Mouse (Mus musculus) liver, adult 2 months (tissue): ENCODE data around the gene Nxph1.

Experiments used
- CTCF ChIP-seq: fragments of 200-500 bp; IDR thresholded peaks from 2 replicates; pipeline ENCODE4 v1.5.1; 2011; ENCODE audit warnings: low read depth, low read length, control low read depth
- POLR2A ChIP-seq: fragments of 200-500 bp; IDR thresholded peaks from 2 replicates; pipeline ENCODE4 v1.6.1; 2011; ENCODE audit warnings: low read length, control low read depth; ENCODE audit not compliant: insufficient read depth; ENCODE audit errors: extremely low read depth

DNA sequence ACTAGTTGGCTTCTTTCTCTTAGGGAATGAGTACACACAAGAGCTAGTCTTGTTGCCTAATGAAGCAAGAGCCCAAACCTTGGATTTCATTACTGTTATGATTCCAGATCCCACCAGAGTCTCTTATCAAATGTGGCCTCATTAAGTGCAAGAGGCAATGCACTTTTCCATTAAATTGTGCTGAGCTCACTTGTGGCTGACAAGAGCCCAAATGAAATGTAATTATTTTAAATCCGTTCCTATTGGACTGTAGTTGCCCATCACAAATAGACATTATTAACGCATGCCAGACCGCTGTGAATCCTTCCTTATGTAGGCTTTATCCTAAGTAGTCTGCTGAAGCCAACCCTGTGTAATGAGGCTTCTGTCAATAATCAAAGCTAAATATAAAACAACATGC, 118.2 kb downstream of the Nxph1 start:
- TF ChIP-seq POLR2A (no peak), CTCF (no peak)
